Mouse (Mus musculus) heart, embryonic 13.5 days (tissue): ENCODE data around the gene Sycn. TPM values are rescaled to one million over a fixed set of nuclear protein-coding genes. Genes with fewer than 3 reads are reported as not detected.
"Not testable (repeated sequence)": the region's sequence is repeated elsewhere in the genome, so short reads cannot be mapped to it uniquely, and the experiment has no call there.

Source experiments
- ATAC-seq: fragments of 200-750 bp; cut with Nextera tagmentation; 2 replicates; pipeline ENCODE4 v1.8.0; 2017; ENCODE audit warnings: moderate TSS enrichment; ENCODE audit not compliant: insufficient number of reproducible peaks, low FRiP score, low TSS enrichment; ENCODE audit errors: extremely low read depth
- H3K27ac ChIP-seq: fragments of 300-500 bp; sonication (generic); replicated peaks from 2 replicates; pipeline ENCODE4 v1.5.1; 2015; ENCODE audit warnings: moderate library complexity, mild to moderate bottlenecking, inconsistent platforms
- H3K27me3 ChIP-seq: fragments of 300-500 bp; sonication (generic); replicated peaks from 2 replicates; pipeline ENCODE4 v1.6.1; 2015; ENCODE audit warnings: mild to moderate bottlenecking, inconsistent platforms
- H3K36me3 ChIP-seq: fragments of 300-500 bp; sonication (generic); 2 replicates; pipeline ENCODE4 v1.6.1; 2015; ENCODE audit warnings: mild to moderate bottlenecking, inconsistent platforms
- H3K4me1 ChIP-seq: fragments of 300-500 bp; sonication (generic); 2 replicates; pipeline ENCODE4 v1.6.1; 2015; ENCODE audit warnings: inconsistent platforms
- H3K4me2 ChIP-seq: fragments of 300-500 bp; sonication (generic); 2 replicates; pipeline ENCODE4 v1.6.1; 2015; ENCODE audit warnings: inconsistent platforms, mild to moderate bottlenecking, moderate library complexity
- H3K4me3 ChIP-seq: fragments of 300-500 bp; sonication (generic); 2 replicates; pipeline ENCODE4 v1.5.1; 2015; ENCODE audit warnings: moderate library complexity, mild to moderate bottlenecking, inconsistent platforms
- H3K9ac ChIP-seq: fragments of 300-500 bp; sonication (generic); 2 replicates; pipeline ENCODE4 v1.6.1; 2015; ENCODE audit warnings: inconsistent platforms, mild to moderate bottlenecking, moderate library complexity
- H3K9me3 ChIP-seq: fragments of 300-500 bp; sonication (generic); 2 replicates; pipeline ENCODE4 v1.6.1; 2016; ENCODE audit warnings: inconsistent platforms
- WGBS: fragments of 180-500 bp; shearing (Covaris S2); methylation state at CpG from one replicate; pipeline ENCODE4 v1.1.7; 2015; ENCODE audit warnings: mixed read lengths; 5-methylcytosine and 5-hydroxymethylcytosine counted together
- polyA plus RNA-seq: library from polyadenylated mRNA; unstranded; fragments of >200 nt; fragmentation: Nextera tagmentation; extraction: Ambion mirVana; gene quantifications from 2 replicates; pipeline ENCODE4 v1.2.1, GENCODE M21; 2015

Sycn gene
- not detected in 2 replicates for polyA plus RNA-seq

DNA sequence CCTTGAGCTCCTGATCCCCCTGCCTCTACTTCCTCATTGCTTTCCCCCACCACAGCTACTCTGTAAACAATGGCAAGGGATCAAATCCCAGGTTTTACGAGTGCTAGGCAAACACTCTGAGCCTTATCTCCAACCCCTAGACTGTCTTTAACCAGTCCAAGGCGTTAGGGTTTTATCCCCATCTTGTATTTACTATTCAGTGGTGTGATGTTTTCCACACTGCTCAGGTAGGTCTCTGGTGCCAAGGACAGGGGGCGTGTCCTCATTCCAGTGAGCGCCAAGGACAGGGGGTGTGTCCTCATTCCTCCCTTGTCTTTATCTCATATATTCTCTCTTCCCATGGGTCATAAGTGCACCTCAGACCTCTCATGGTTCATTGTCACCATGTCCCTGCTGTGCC lies at the start of gene Sycn:
Gene Sycn (plus strand): TSS at position 360 of the 400 bp plus-strand sequence.
- no peak for ATAC-seq
- H3K27ac ChIP-seq = no peak within 1 kb of the TSS
- H3K9ac ChIP-seq = no peak within 1 kb of the TSS
- peaks cover 39% of the 10 kb centered on the region for H3K27me3 ChIP-seq
- no peaks in the 10 kb centered on the region for H3K36me3 ChIP-seq
- no peaks in the 10 kb centered on the region for H3K9me3 ChIP-seq
- 54% methylated on average over 4 of the region's 4 CpGs for WGBS
- peaks cover 7% of the 10 kb centered on the region for H3K4me1 ChIP-seq
- no peak within 1 kb of the TSS for H3K4me3 ChIP-seq
- H3K4me2 ChIP-seq = no peak within 1 kb of the TSS

DNA sequence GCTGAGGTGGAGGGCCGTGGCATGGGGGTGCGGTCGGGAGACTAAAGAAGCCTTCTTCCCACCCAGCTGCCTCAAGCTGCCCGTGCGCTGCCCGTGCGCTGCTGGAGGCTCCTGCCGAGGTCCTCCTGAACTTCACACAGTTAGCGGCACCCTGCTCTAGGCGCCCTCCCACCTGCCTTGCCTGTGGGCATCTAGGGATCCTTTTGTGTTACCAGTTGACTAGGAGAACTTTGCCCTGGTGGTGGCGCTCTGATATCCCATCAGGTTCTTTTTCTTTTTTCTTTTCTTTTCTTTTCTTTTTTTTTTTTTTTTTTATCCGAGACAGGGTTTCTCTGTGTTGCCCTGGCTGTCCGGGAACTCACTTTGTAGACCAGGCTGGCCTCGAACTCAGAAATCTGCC lies 49.8 kb upstream of the Sycn start:
- Histone ChIP-seq H3K4me3 (no peak overlapping the region), H3K27ac (no peak overlapping the region), H3K27me3 (peaks cover 27% of the 10 kb centered on the region), H3K36me3 (no peaks in the 10 kb centered on the region), H3K9ac (no peak overlapping the region), H3K9me3 (no peaks in the 10 kb centered on the region), H3K4me2 (peak overlapping the region; percentile 27), H3K4me1 (peaks cover 7% of the 10 kb centered on the region)
- 36% methylated on average over 14 of the region's 14 CpGs for WGBS
- ATAC-seq = no peak

DNA sequence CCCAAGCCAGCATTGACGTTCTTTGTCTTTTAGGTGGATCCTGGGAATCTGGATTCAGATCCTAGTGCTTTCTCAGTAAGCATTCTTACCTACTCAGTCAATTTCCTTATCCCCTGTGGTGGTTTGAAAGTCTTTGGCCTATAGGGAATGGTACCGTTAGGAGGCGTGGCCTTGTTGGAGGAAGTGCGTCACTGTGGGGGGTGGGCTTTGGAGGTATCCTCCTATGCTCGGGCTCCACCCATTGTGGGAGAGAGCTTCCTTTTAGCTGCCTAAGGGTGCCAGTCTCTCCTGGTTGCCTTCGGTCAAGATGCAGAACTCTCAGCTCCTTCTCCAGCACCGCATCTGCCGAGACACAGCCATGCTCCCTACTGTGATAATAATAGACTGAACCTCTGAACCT lies 48.4 kb upstream of the Sycn start:
- peaks cover 20% of the 10 kb centered on the region for H3K27me3 ChIP-seq
- H3K4me1 ChIP-seq = peaks cover 7% of the 10 kb centered on the region
- no peaks in the 10 kb centered on the region for H3K36me3 ChIP-seq
- no peak overlapping the region for H3K4me3 ChIP-seq
- 82% methylated on average over 8 of the region's 8 CpGs for WGBS
- no peak for ATAC-seq
- no peak overlapping the region for H3K27ac ChIP-seq
- H3K9ac ChIP-seq = no peak overlapping the region
- H3K4me2 ChIP-seq = no peak overlapping the region
- no peaks in the 10 kb centered on the region for H3K9me3 ChIP-seq

DNA sequence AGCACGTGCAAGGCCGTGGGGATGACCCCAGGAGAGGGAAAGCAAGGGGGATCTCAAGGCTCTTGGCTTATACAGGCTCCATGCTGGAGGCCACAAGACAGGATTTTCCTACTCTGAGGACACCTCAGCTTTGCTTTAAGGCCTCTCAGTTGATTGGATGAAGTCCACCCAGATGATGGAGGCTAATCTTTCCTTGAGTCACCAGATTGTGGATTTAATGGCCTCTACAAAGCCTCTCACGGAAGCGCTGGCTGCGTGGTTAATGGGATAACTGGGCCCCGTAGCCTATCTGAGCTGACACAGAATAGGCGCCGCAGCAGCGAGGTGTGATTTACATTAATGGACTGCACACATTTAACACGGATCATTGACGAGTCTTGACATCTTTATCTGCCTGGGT lies 45.3 kb upstream of the Sycn start:
- Histone ChIP-seq H3K9ac (no peak overlapping the region), H3K36me3 (no peaks in the 10 kb centered on the region), H3K27ac (no peak overlapping the region), H3K4me2 (no peak overlapping the region), H3K27me3 (no peaks in the 10 kb centered on the region), H3K9me3 (no peaks in the 10 kb centered on the region), H3K4me3 (no peak overlapping the region), H3K4me1 (no peaks in the 10 kb centered on the region)
- no peak for ATAC-seq
- WGBS = 65% methylated on average over 11 of the region's 11 CpGs

DNA sequence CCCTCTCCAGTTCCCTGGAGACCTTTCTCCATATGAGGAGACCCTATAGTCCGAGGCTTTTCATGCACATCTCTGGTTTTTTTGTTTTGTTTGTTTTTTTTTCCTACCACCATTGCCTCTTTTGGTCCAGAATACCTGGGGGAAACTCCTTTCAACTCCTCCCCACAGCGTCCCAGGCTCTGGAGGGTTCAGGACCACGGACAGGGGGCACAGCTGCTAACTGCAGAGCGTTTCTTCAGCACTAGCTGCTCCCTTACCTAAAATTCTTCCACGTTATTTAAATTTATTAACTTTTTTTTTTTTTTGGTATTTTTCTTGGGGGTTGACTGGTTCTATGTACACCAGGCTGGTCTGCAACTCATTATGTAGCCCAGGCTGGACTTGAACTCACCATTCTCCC lies 35.1 kb upstream of the Sycn start:
- Histone ChIP-seq H3K9ac (no peak overlapping the region), H3K27ac (no peak overlapping the region), H3K4me3 (no peak overlapping the region), H3K27me3 (no peaks in the 10 kb centered on the region; the same call in 1 of the 2 replicates), H3K4me1 (no peaks in the 10 kb centered on the region), H3K9me3 (no peaks in the 10 kb centered on the region), H3K36me3 (no peaks in the 10 kb centered on the region), H3K4me2 (no peak overlapping the region)
- ATAC-seq = no peak
- 6% methylated on average over 5 of the region's 5 CpGs for WGBS

DNA sequence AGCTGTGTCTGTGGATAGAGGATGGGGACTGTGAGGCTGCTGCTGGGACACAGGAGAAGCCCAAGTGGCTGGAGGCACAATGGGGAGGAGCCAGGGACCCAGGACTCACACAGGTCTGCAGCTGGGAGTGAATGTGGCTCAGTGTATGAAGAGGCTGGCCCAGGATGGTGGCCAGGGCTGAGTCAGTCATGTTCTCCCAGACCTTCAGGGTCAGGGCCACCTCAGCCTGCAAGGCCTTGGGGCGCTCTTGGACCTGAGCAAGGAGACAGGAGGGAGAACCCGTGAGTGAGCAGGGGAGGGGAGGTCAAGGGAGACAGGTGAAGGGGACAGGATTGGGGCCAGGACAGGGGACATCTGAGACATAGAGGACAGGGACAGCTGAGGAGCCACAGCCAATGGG lies 31.6 kb upstream of the Sycn start:
- not testable (repeated sequence) for H3K4me3 ChIP-seq, H3K27ac ChIP-seq, H3K9me3 ChIP-seq, H3K36me3 ChIP-seq, H3K4me2 ChIP-seq, ATAC-seq, H3K9ac ChIP-seq, H3K4me1 ChIP-seq, H3K27me3 ChIP-seq
- 55% methylated on average over 2 of the region's 2 CpGs for WGBS

DNA sequence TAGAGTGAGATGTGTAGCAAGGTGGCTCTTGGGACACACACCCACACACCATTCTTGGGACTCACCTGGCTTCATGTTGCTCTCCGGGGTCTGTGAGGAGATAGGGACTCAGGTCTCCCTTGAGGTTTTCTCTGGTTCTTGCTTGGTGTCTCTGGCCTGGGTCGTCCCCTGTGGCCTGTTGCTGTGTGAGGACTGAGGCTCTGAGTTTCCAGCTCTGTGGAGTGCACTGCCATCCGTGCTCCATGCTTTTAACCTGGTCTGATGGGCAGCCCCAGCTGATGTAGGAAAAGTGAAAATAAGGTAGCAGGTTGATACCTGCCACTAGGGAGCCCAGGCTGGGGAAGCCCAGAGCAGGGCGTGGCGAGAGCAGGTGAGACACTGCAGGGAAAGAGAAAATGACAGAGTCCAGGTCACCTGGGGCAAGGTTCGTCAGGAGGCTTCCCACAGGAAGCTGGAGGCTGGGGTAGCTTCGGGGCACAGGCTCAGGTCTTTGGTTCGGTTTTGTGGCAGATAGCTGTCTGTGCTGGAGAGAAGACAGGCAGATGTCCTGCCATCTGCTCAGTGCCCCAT lies 30.2 kb upstream of the Sycn start, which contains the start of gene Ifnl2:
Gene Ifnl2 (minus strand): TSS at position 51 of the 570 bp plus-strand sequence.
- H3K4me3 ChIP-seq, H3K9ac ChIP-seq, H3K36me3 ChIP-seq, H3K4me1 ChIP-seq, H3K27me3 ChIP-seq, H3K9me3 ChIP-seq, H3K27ac ChIP-seq, ATAC-seq, H3K4me2 ChIP-seq: not testable (repeated sequence)
- WGBS = 45% methylated on average over 8 of the region's 8 CpGs

DNA sequence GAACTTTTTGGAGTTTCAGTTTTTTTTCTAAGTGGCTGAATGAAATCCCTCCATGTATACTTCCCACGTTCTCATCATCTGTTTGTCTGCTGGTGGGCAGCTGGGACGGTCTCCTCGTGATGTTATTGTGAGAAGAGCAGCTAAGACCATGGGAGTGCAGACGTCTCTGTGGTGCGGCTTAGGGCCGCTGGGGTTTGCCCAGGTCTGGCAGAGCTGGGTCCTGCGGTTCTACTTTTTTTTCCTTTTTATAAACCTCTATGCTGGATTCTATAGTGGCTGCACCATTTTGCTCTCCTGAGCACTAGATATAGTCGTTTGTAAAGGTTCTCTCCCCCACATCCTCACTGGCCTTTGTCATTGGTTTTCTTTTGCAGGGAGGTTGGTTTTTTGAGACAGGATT lies 29.2 kb upstream of the Sycn start:
- 66% methylated on average over 8 of the region's 8 CpGs for WGBS
- Histone ChIP-seq H3K4me1 (no peaks in the 10 kb centered on the region), H3K36me3 (no peaks in the 10 kb centered on the region), H3K27ac (no peak overlapping the region), H3K9me3 (no peaks in the 10 kb centered on the region), H3K9ac (no peak overlapping the region), H3K27me3 (peaks cover 4% of the 10 kb centered on the region; the same call in 1 of the 2 replicates), H3K4me2 (no peak overlapping the region), H3K4me3 (no peak overlapping the region)
- ATAC-seq = no peak

DNA sequence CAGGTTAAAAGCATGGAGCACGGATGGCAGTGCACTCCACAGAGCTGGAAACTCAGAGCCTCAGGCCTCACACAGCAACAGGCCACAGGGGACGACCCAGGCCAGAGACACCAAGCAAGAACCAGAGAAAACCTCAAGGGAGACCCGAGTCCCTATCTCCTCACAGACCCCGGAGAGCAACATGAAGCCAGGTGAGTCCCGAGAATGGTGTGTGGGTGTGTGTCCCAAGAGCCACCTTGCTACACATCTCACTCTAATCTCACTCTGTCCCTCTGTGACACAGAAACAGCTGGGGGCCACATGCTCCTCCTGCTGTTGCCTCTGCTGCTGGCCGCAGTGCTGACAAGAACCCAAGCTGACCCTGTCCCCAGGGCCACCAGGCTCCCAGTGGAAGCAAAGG lies 18.1 kb upstream of the Sycn start, which contains the start of gene Ifnl3:
Gene Ifnl3 (plus strand): TSS at position 301 of the 400 bp plus-strand sequence.
- H3K36me3 ChIP-seq, H3K27me3 ChIP-seq, H3K4me3 ChIP-seq, H3K9me3 ChIP-seq, ATAC-seq, H3K9ac ChIP-seq, H3K4me1 ChIP-seq, H3K4me2 ChIP-seq, H3K27ac ChIP-seq: not testable (repeated sequence)
- 54% methylated on average over 5 of the region's 6 CpGs for WGBS

DNA sequence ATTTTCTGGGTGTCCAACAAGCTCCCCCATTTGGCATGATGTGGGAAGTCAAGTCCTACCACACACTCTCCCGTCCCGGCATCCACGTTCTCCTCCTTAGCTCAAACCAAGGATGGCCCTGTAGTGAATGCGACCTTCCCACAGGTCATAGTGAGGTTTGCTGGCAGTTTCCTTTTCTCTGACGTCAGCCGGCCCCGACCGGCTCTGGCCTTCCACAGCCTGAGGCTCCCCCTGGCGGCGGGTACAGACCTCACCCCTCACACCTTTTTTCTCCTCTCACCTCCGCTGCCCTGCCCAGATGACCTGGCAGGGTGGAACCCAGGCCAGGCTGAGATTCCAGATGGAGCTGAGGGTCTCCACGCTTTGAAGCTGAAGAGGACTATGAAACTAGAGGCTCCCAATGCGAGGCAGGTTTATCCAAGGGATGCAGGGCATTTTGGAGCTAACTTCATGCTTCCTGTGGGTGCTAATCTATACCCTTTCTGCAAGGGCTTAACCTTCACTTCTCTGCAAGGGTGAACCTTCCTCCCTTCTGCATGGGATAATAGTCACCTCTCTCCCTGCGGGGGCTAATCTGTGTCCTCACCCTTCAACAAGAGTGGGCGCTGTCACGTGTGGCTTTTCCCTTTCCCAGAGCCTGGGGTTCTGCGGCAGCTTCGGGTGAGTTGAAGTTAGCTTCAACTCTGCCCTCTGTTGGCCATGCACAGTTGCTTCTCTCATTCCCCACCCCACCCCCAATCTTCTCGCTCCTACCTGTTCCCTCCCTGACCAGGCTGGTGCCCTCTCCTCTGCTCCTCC lies 12.6 kb upstream of the Sycn start:
- peak overlapping the region; percentile 18 for H3K4me2 ChIP-seq
- no peaks in the 10 kb centered on the region for H3K36me3 ChIP-seq
- no peak overlapping the region for H3K9ac ChIP-seq
- H3K4me3 ChIP-seq = no peak overlapping the region
- no peak overlapping the region for H3K27ac ChIP-seq
- no peaks in the 10 kb centered on the region for H3K27me3 ChIP-seq
- 4% methylated on average over 19 of the region's 19 CpGs for WGBS
- 0 out of 2 replicates have a peak, but pooled peaks cover 3% of the 10 kb centered on the region for H3K4me1 ChIP-seq
- no peak for ATAC-seq
- H3K9me3 ChIP-seq = no peaks in the 10 kb centered on the region

DNA sequence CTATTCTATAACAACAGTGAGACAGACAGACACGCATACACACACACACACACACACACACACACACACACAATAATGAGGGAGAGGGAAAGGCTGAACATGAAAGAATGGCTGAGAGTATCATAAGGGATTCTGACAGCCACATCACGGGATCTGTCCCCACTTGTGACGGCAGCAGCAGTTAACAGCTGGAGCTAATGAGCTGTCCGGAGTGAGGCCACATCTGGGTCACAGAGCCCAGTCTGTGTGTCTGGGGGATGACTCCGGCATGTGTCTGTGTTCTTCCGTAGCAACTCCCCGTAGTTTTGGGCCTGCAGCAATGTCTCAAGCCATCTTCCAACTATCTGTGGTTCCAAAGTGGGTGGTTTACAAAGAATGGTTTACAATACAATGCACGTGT lies 8.7 kb upstream of the Sycn start:
- ATAC-seq = no peak
- H3K27me3 ChIP-seq = no peaks in the 10 kb centered on the region
- H3K9me3 ChIP-seq = no peaks in the 10 kb centered on the region
- no peaks in the 10 kb centered on the region for H3K36me3 ChIP-seq
- no peak overlapping the region for H3K4me3 ChIP-seq
- 81% methylated on average over 8 of the region's 8 CpGs for WGBS
- H3K4me2 ChIP-seq = no peak overlapping the region
- no peak overlapping the region for H3K9ac ChIP-seq
- H3K27ac ChIP-seq = no peak overlapping the region
- peaks cover 3% of the 10 kb centered on the region; the same call in 1 of the 2 replicates for H3K4me1 ChIP-seq

DNA sequence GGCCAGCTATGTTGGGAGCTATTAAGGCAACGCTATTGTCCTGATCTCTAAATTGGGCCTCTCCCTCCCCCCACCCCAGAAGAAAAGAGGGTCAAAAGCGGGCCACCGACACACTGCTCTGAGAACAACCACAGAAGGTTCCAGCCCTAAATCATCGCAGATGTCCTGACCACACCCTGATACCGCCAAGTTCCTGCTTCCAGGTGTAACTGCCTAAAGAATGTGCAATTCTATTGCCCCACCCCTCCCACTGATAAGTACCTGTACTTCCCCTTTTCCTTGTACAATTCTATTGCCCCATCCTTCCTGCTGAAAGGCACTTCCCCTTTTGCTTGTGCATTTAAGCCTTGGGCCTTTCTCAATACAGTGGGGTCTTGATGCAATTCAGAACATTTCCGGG lies 1.8 kb upstream of the Sycn start:
- not testable (repeated sequence) for H3K9ac ChIP-seq, H3K9me3 ChIP-seq, H3K4me1 ChIP-seq, H3K36me3 ChIP-seq, H3K27ac ChIP-seq, ATAC-seq, H3K4me2 ChIP-seq, H3K4me3 ChIP-seq
- peaks cover 23% of the 10 kb centered on the region for H3K27me3 ChIP-seq
- WGBS = 77% methylated on average over 6 of the region's 6 CpGs
